Mouse (Mus musculus) MEL (cell line): ENCODE results near the gene Rph3al. TPM values are rescaled to one million over a fixed set of nuclear protein-coding genes. Genes with fewer than 3 reads are reported as not detected.
A peak's percentile ranks its signal among the peaks of the same experiment; 100 is the strongest.

ENCODE experiments used
- DNase-seq: peaks from one replicate; pipeline ENCODE4 v3.0.0; 2011; ENCODE audit warnings: low read depth, low spot score
- H3K27ac ChIP-seq: 2 replicates; pipeline ENCODE4 v1.5.1; 2012; ENCODE audit warnings: low read depth, mild to moderate bottlenecking, control low read depth, low read length, moderate library complexity; ENCODE audit not compliant: control insufficient read depth
- H3K27me3 ChIP-seq, 2 experiments: fragments of 150-350 bp in 1 of 2; sonication (generic) in 1 of 2; 2 replicates each; pipeline ENCODE4 v1.6.1; 2012; ENCODE audit warnings: low read length in 2 of 2, mild to moderate bottlenecking in 2 of 2, improper control_type of control experiment in 1 of 2, moderate library complexity in 1 of 2; ENCODE audit not compliant: insufficient read depth in 2 of 2, control insufficient read depth in 1 of 2
- H3K36me3 ChIP-seq, 2 experiments: 2 replicates each; pipeline ENCODE4 v1.6.1; 2012 to 2014; ENCODE audit warnings: low read length in 2 of 2, improper control_type of control experiment in 1 of 2, inconsistent platforms in 1 of 2, mild to moderate bottlenecking in 1 of 2; ENCODE audit not compliant: insufficient read depth in 2 of 2, control insufficient read depth in 1 of 2
- H3K4me1 ChIP-seq, 2 experiments: fragments of 150-350 bp in 1 of 2; sonication (generic) in 1 of 2; 2 replicates each; pipeline ENCODE4 v1.6.1; 2012; ENCODE audit warnings: low read length in 2 of 2, improper control_type of control experiment in 1 of 2, mild to moderate bottlenecking in 1 of 2; ENCODE audit not compliant: insufficient read depth in 2 of 2, control insufficient read depth in 1 of 2
- H3K4me3 ChIP-seq, 2 experiments: fragments of 150-350 bp in 1 of 2; sonication (generic) in 1 of 2; 2 replicates each; pipeline ENCODE4 v1.5.1; 2012; ENCODE audit warnings: low read depth in 2 of 2, low read length in 2 of 2, mild to moderate bottlenecking in 2 of 2, moderate library complexity in 2 of 2, control low read depth in 1 of 2, improper control_type of control experiment in 1 of 2; ENCODE audit not compliant: control insufficient read depth in 1 of 2, insufficient read depth in 1 of 2
- H3K79me2 ChIP-seq: 2 replicates; pipeline ENCODE4 v1.6.1; 2012; ENCODE audit warnings: mild to moderate bottlenecking, low read length, moderate library complexity; ENCODE audit not compliant: control insufficient read depth, poor library complexity, insufficient read depth
- H3K9ac ChIP-seq: 2 replicates; pipeline ENCODE4 v1.6.1; 2012; ENCODE audit warnings: low read depth, mild to moderate bottlenecking, control low read depth, low read length, moderate library complexity; ENCODE audit not compliant: control insufficient read depth, poor library complexity, severe bottlenecking
- H3K9me3 ChIP-seq: fragments of 150-350 bp; sonication (generic); replicated peaks from 2 replicates; pipeline ENCODE4 v1.6.1; 2012; ENCODE audit warnings: mild to moderate bottlenecking, low read length, improper control_type of control experiment, moderate library complexity; ENCODE audit not compliant: insufficient read depth
- BHLHE40 ChIP-seq: IDR thresholded peaks from 2 replicates; pipeline ENCODE4 v1.6.1; 2012; ENCODE audit warnings: low read depth, mild to moderate bottlenecking, inconsistent platforms, low read length, improper control_type of control experiment, borderline replicate concordance
- CHD1 ChIP-seq: IDR thresholded peaks from 2 replicates; pipeline ENCODE4 v1.6.1; 2012; ENCODE audit warnings: low read depth, mild to moderate bottlenecking, inconsistent platforms, low read length, improper control_type of control experiment
- CHD2 ChIP-seq: IDR thresholded peaks from 2 replicates; pipeline ENCODE4 v1.6.1; 2011; ENCODE audit warnings: low read length, improper control_type of control experiment
- EP300 ChIP-seq, 2 experiments: IDR thresholded peaks; 2 replicates each; pipeline ENCODE4 v1.6.1; 2011; ENCODE audit warnings: improper control_type of control experiment in 2 of 2, low read length in 2 of 2, low read depth in 1 of 2, mild to moderate bottlenecking in 1 of 2
- ETS1 ChIP-seq: IDR thresholded peaks from 2 replicates; pipeline ENCODE4 v1.6.1; 2012; ENCODE audit warnings: low read depth, mild to moderate bottlenecking, inconsistent platforms, low read length, improper control_type of control experiment, moderate library complexity
- GATA1 ChIP-seq: IDR thresholded peaks from 2 replicates; pipeline ENCODE4 v1.6.1; 2011; ENCODE audit warnings: low read depth, low read length, improper control_type of control experiment
- HCFC1 ChIP-seq: IDR thresholded peaks from 2 replicates; pipeline ENCODE4 v1.6.1; 2012; ENCODE audit warnings: low read depth, mild to moderate bottlenecking, inconsistent platforms, low read length, improper control_type of control experiment, moderate library complexity
- JUND ChIP-seq: IDR thresholded peaks from 2 replicates; pipeline ENCODE4 v1.6.1; 2011; ENCODE audit warnings: low read depth, mild to moderate bottlenecking, improper control_type of control experiment, low read length
- MEF2A ChIP-seq: IDR thresholded peaks from 2 replicates; pipeline ENCODE4 v1.6.1; 2014; ENCODE audit warnings: low read depth, mild to moderate bottlenecking, inconsistent platforms, low read length, improper control_type of control experiment; ENCODE audit not compliant: poor library complexity, insufficient replicate concordance, severe bottlenecking; ENCODE audit errors: extremely low read depth
- MXI1 ChIP-seq: IDR thresholded peaks from 2 replicates; pipeline ENCODE4 v1.6.1; 2011; ENCODE audit warnings: mild to moderate bottlenecking, low read depth, low read length, improper control_type of control experiment
- MYB ChIP-seq: IDR thresholded peaks from 2 replicates; pipeline ENCODE4 v1.6.1; 2011; ENCODE audit warnings: mild to moderate bottlenecking, low read depth, low read length, improper control_type of control experiment
- NELFE ChIP-seq: IDR thresholded peaks from 2 replicates; pipeline ENCODE4 v1.6.1; 2011; ENCODE audit warnings: low read depth, low read length, improper control_type of control experiment
- NRF1 ChIP-seq: IDR thresholded peaks from 2 replicates; pipeline ENCODE4 v1.6.1; 2014; ENCODE audit warnings: low read depth, mild to moderate bottlenecking, inconsistent platforms, low read length, improper control_type of control experiment, moderate library complexity; ENCODE audit not compliant: poor library complexity, insufficient read depth, severe bottlenecking
- POLR2A ChIP-seq, 2 experiments: IDR thresholded peaks; 2 replicates each; pipeline ENCODE4 v1.6.1; 2011 to 2012; ENCODE audit warnings: low read length in 2 of 2, mild to moderate bottlenecking in 2 of 2, control low read depth in 1 of 2, improper control_type of control experiment in 1 of 2, low read depth in 1 of 2, moderate library complexity in 1 of 2; ENCODE audit not compliant: control insufficient read depth in 1 of 2, insufficient read depth in 1 of 2, poor library complexity in 1 of 2
- POLR2AphosphoS2 ChIP-seq: IDR thresholded peaks from 2 replicates; pipeline ENCODE4 v1.6.1; 2011; ENCODE audit warnings: low read length, improper control_type of control experiment
- SIN3A ChIP-seq: IDR thresholded peaks from 2 replicates; pipeline ENCODE4 v1.6.1; 2012; ENCODE audit warnings: low read length, improper control_type of control experiment, inconsistent platforms
- TBP ChIP-seq: IDR thresholded peaks from 2 replicates; pipeline ENCODE4 v1.8.0; 2011; ENCODE audit warnings: low read depth, low read length, improper control_type of control experiment
- UBTF ChIP-seq: IDR thresholded peaks from 2 replicates; pipeline ENCODE4 v1.6.1; 2012; ENCODE audit warnings: low read depth, mild to moderate bottlenecking, inconsistent platforms, low read length, improper control_type of control experiment, moderate library complexity, borderline replicate concordance; ENCODE audit not compliant: insufficient read depth
- USF1 ChIP-seq: IDR thresholded peaks from 2 replicates; pipeline ENCODE4 v1.6.1; 2014; ENCODE audit warnings: low read depth, mild to moderate bottlenecking, inconsistent platforms, low read length, improper control_type of control experiment, moderate library complexity
- ZC3H11A ChIP-seq: IDR thresholded peaks from 2 replicates; pipeline ENCODE4 v1.6.1; 2012; ENCODE audit warnings: low read depth, mild to moderate bottlenecking, inconsistent platforms, low read length, improper control_type of control experiment
- ZMIZ1 ChIP-seq: IDR thresholded peaks from 2 replicates; pipeline ENCODE4 v1.6.1; 2012; ENCODE audit warnings: low read depth, mild to moderate bottlenecking, inconsistent platforms, low read length, improper control_type of control experiment, moderate library complexity
- ZNF384 ChIP-seq: IDR thresholded peaks from 2 replicates; pipeline ENCODE4 v1.6.1; 2012; ENCODE audit warnings: low read depth, mild to moderate bottlenecking, inconsistent platforms, low read length, improper control_type of control experiment
- polyA plus RNA-seq, 2 experiments: library from polyadenylated mRNA; stranded (reverse) in 1 of 2; unstranded in 1 of 2; fragments of >175 nt in 1 of 2; fragments of >200 nt in 1 of 2; gene quantifications; 2 replicates each; pipeline versions ENCODE4 v1.2.1 to v1.2.4; 2012; ENCODE audit warnings: low replicate concordance in 2 of 2, low read depth in 1 of 2; ENCODE audit not compliant: insufficient read length in 2 of 2, insufficient read depth in 1 of 2, missing spikeins in 1 of 2
- total RNA-seq: library from RNA; depleted of rRNA; stranded (reverse); fragments of 300-350 nt; gene quantifications from 2 replicates; pipeline ENCODE4 v1.2.3, GENCODE M21; 2012

The Rph3al gene
- total and polyA plus RNA-seq, 3 experiments, result 9.4 to 23.0 TPM; not detected in 1

GRCm38 (mm10) chr11:75930208-75930607 lies 8.0 kb downstream of the Rph3al start:
- H3K4me3 ChIP-seq, result no peak overlapping the region
- H3K27me3 ChIP-seq, result no peaks in the 10 kb centered on the region
- H3K27ac ChIP-seq, result no peak overlapping the region
- H3K9ac ChIP-seq, result no peak overlapping the region
- H3K36me3 ChIP-seq, result peaks cover 0 to 20% of the 10 kb centered on the region in 2 experiments; a peak in 2 of 4 replicates
- H3K9me3 ChIP-seq, result no peaks in the 10 kb centered on the region
- TF ChIP-seq SIN3A (no peak), USF1 (no peak), ETS1 (no peak), POLR2AphosphoS2 (no peak), TBP (no peak), MEF2A (no peak), POLR2A (IDR thresholded peaks at IDR 0.05; ENCODE audit: control insufficient read depth in 1 of 2, insufficient read depth in 1 of 2, low read depth in 1 of 2, low read length in 2 of 2, poor library complexity in 1 of 2) (no peak), EP300 (IDR thresholded peaks at IDR 0.05; ENCODE audit: low read depth in 1 of 2, low read length in 2 of 2) (no peak), JUND (no peak), ZMIZ1 (no peak)
- TF ChIP-seq, all 39 proteins: peak for 0
- no peak for DNase-seq
- H3K79me2 ChIP-seq, result no peaks in the 10 kb centered on the region
- H3K4me1 ChIP-seq, result peaks cover 28 to 30% of the 10 kb centered on the region in 2 experiments

GRCm38 (mm10) chr11:75927881-75928280 lies 10.3 kb downstream of the Rph3al start:
- H3K4me3 ChIP-seq, result no peak overlapping the region
- 0 out of 2 replicates have a peak, but pooled peaks have one; percentile 5 for TF ChIP-seq GATA1
- TF ChIP-seq CHD2, result no peak
- TF ChIP-seq, all 39 proteins: peak for 1
- H3K4me1 ChIP-seq, result peaks cover 23 to 28% of the 10 kb centered on the region in 2 experiments
- H3K27ac ChIP-seq, result peak overlapping the region; percentile 60; the same call in 1 of the 2 replicates
- H3K9ac ChIP-seq, result no peak overlapping the region
- no peaks in the 10 kb centered on the region for H3K79me2 ChIP-seq
- peaks cover 0 to 18% of the 10 kb centered on the region in 2 experiments; a peak in 2 of 4 replicates for H3K36me3 ChIP-seq
- H3K9me3 ChIP-seq, result no peaks in the 10 kb centered on the region
- DNase-seq, result peak; percentile 69
- H3K27me3 ChIP-seq, result no peaks in the 10 kb centered on the region

GRCm38 (mm10) chr11:75926431-75927312 lies 11.6 kb downstream of the Rph3al start:
- no peaks in the 10 kb centered on the region for H3K27me3 ChIP-seq
- peaks cover 23 to 28% of the 10 kb centered on the region in 2 experiments for H3K4me1 ChIP-seq
- H3K27ac ChIP-seq, result peak overlapping the region; percentile 60
- no peaks in the 10 kb centered on the region for H3K79me2 ChIP-seq
- peaks cover 0 to 18% of the 10 kb centered on the region in 2 experiments; a peak in 2 of 4 replicates for H3K36me3 ChIP-seq
- peak; percentile 98 for DNase-seq
- no peaks in the 10 kb centered on the region for H3K9me3 ChIP-seq
- H3K9ac ChIP-seq, result peak overlapping the region; percentile 19
- peak overlapping the region; percentile 2 to 30; a peak in 3 of 4 replicates for H3K4me3 ChIP-seq
- TF ChIP-seq MYB, result peak; percentile 28; the same call in 1 of the 2 replicates
- peak; percentile 92 to 96 for TF ChIP-seq EP300 (IDR thresholded peaks at IDR 0.05; ENCODE audit: low read depth in 1 of 2, low read length in 2 of 2)
- peak; percentile 95 for TF ChIP-seq MXI1
- no peak for TF ChIP-seq UBTF
- no peak for TF ChIP-seq ZC3H11A
- peak; percentile 99 for TF ChIP-seq BHLHE40
- peak; percentile 84 for TF ChIP-seq CHD1
- TF ChIP-seq ETS1, result peak; percentile 99
- TF ChIP-seq USF1, result peak; percentile 89
- no peak for TF ChIP-seq ZNF384
- TF ChIP-seq SIN3A, result peak; percentile 95
- no peak for TF ChIP-seq JUND
- no peak for TF ChIP-seq TBP
- TF ChIP-seq GATA1, result peak; percentile 93
- TF ChIP-seq HCFC1, result 0 out of 2 replicates have a peak, but pooled peaks have one; percentile 61
- TF ChIP-seq NRF1, result peak; percentile 76
- TF ChIP-seq NELFE, result no peak; the same call in 1 of the 2 replicates
